Mouse (Mus musculus) CD4-positive helper T cell, adult 2 months (primary cell): ENCODE measurements around the gene Sdr42e1.

Experiments
- DNase-seq: peaks from one replicate; pipeline ENCODE4 v3.0.0-alpha.2; 2012; ENCODE audit warnings: low read depth, missing footprints, low spot score

The Sdr42e1 gene

DNA sequence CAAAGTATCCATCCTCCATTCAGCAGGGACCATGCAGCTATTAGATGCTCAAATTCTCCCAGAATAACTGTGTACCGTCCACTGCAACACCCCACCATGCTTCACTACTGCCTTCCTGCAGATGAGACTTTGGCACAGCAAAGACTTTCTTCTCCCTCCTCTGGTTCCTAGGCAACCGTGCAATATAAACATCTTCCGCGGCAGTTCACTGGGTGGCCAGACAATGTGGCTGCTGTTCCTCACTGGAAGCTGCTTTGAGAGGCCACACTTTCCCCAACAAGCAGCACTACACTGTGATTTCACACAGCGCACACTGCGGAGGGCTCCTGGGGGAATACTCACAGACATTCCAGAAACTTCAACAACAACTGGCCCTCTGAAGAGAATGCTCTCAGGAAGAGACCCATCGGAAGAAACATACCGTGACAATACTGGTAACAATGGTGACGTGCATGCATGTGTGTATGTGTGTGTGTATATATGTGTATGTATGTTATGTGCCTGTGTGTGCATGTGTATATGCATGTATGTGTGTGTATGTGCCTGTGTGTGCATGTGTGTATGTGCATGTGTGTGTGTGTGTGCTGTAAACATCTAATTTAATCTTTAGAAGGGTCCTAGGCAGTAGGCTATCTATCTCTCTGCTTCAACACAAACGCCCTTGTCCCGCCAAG, 13.0 kb downstream of the Sdr42e1 start:
- no peak for DNase-seq

DNA sequence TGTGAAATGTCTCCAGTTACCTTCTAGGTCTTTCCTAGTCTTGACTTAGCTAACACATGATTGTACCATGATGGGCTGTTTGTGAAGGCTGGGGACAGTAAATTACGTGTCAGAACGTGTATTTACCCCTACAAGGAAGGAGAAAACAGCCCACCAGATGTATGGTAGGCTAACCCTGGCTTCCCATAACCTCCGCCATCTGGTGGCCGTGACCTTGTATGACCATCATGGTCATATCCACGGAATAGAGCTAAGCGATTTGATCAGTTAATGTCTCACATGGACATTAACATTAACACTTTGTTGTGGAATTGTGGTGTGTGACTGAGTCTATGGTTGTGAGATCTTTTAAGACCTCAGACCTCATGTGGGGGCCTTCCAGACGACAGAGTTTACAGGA, 14.5 kb downstream of the Sdr42e1 start:
- DNase-seq: no peak

DNA sequence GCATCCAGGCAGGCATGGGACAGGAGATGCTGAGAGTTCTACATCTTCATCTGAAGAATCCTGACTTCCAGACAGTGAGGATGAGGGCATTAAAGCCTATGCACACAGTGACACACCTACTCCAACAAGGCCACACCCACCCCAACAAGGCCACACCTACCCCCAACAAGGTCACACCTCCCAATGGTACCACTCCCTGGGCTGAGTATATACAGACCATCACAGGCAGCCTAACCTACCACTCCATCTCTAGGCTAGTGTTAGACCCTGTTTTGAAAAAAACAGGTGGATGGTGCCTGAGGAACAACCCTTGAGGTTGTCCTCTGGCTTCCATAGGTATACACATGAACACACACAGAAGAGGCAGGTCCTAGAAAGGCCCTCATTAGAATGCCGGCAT, 21.2 kb downstream of the Sdr42e1 start:
- DNase-seq: no peak

DNA sequence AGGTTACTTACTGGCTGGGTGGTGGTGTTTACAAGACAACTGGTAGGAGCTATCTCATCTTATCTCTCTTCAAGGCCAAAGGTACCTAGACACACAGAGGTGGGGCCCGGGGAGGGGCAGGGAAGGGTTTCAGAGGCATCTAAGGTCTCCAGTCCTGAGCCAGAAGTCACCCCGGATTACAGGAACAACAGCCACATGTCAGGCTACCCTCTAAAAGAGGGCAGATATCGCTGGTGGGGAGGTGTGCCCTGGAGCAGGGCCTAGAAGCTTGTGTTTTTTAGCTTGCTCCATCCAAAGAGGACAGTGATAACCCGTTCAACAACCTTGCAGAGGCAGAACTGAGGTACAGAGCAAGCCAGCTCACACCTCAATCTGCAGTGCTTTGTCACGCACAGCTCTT, 27.0 kb downstream of the Sdr42e1 start:
- no peak for DNase-seq

DNA sequence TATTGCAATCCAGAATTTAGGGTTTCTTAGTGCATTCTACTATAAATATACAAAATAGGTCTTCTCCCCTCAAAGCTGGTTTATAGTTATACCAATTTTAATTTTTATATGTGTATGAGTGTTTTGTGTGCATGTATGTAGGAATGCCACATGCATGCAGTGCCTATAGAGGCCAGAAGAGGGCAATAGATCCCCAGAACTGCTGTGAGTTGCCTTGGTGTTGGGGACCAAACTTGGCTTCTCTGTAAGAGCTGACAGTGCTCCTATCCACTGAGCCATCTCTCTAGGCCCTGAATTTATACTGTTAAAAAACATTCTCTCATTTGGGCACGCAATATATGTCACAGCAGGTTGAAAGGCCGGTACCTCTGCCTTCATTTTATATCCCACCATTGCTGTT, 27.5 kb downstream of the Sdr42e1 start:
- DNase-seq: no peak

- DNase-seq: no peak
Measured at GRCm38 (mm10) chr8:117645486-117645885, 28.0 kb downstream of the Sdr42e1 start.

DNA sequence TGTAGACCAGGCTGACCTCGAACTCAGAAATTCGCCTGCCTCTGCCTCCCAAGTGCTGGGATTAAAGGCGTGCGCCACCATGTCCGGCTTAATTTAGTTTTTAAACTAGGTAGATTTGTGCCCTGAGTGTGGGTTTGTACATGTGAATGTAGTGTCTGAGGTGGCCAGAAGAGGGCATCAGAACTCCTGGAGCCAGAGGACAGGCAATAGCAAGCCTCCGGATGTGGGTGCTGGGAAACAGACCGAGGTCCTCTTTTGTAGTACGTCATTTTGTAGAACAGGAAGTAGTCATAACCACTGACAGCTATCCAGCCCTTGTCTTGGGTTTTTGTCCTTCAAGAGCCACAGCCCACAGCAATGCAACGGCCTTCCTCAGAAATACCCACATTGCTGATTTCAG, 33.9 kb downstream of the Sdr42e1 start:
- no peak for DNase-seq

GRCm38 (mm10) chr8:117637462-117637861, 36.0 kb downstream of the Sdr42e1 start:
- DNase-seq: no peak

GRCm38 (mm10) chr8:117634406-117634805, 39.1 kb downstream of the Sdr42e1 start:
- DNase-seq: no peak

DNA sequence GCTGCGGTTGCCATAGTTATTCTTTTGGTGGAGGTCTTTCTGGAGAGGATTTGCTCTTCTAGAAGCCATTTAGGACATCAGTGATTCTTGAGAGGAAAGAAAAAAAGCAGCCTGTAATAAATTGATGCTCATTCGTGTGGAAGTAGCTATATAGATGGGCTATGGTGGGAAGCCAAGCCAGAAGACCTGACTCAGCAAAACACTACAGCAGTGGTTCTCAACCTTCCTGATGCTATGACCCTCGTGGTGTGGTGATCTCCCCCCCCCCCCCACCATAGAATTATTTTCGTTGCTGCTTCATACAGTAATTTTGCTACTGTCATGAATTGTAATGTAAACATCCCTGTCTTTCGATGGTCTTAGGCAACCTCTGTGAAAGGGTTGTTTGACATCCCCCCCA, 41.0 kb downstream of the Sdr42e1 start:
- no peak for DNase-seq

- no peak for DNase-seq
Measured at GRCm38 (mm10) chr8:117627096-117627495, 46.4 kb downstream of the Sdr42e1 start.

- peak; percentile 14 for DNase-seq
Measured at GRCm38 (mm10) chr8:117626040-117626838, 47.2 kb downstream of the Sdr42e1 start.

GRCm38 (mm10) chr8:117612861-117613260, 60.6 kb downstream of the Sdr42e1 start:
- no peak for DNase-seq
